Mouse (Mus musculus) testis, postnatal 10 days (tissue): ENCODE results near the gene Pmm1.
A peak's percentile ranks its signal among the peaks of the same experiment; 100 is the strongest.
"Not testable (repeated sequence)": the region's sequence is repeated elsewhere in the genome, so short reads cannot be mapped to it uniquely, and the experiment has no call there.

Experiments used
- DNase-seq: peaks from one replicate; pipeline ENCODE4 v3.0.0; 2021; ENCODE audit warnings: low spot score

Gene Pmm1

DNA sequence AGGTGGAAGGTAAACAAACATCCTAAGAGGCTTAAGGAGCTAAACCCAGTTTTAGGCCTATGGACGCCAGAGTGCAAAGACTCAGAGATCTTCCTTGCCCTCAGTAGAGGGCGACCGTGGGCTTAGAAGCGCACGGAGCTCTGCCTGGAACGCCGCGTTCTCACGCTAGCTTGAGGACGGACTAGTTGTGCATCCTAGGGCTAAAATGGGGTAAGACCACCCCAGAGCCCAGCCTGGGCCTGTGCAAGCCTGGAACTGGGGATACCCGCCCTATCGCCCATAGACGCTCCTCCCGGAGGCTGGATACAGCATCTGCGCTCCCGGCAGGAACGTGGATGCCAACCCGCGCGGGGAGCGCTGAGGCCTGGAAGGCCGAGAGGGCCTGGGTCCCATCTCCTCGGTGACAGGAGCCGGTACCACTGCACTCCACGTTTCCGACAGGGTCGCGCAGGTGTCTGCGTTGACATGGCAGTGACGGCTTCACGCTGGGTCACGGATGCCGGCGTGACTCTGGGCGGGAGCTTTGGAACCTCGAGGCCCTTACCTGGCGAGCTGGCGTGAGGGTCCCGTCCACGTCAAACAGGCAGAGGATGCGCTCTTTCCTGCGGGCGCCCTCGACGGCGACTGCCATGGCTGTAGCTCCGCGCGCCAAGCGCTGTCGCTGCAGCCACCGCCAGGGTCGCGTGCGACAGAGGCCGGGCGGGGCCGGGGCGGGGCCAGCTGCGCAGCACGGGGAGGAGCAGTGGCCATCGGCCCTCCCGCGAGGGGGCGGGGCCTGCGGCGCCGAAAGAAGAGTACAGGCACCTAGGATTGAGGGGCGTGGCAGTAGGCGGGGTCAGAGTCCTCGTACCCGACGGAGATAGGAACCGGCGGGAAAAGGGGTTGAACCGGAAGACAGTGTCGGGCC lies at the start of gene Pmm1:
Pmm1 (minus strand) TSS at position 760 of the 907 bp plus-strand sequence.
- peak; percentile 100 for DNase-seq

DNA sequence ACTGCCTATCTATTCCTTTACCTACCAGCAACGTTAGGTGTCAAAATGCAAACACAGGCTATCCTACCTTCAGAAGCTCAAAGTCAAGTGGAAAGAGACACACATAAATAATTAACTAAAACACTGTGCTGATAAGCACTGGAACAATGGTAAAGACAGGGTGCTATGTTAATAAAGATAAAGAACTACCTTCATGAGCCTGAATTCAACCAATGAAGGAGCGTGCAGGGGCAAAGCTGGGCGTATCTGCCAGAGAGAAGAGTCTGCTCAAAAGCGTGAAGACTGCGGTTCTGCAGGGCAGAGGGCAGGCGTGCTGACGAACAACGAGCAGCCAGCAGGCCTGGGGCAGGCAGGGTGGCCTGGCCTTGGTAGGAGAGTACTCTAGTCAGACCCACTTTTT lies 43.5 kb upstream of the Pmm1 start:
- DNase-seq: no peak

- no peak for DNase-seq
Measured at GRCm38 (mm10) chr15:81993992-81994391, 33.3 kb upstream of the Pmm1 start.

DNA sequence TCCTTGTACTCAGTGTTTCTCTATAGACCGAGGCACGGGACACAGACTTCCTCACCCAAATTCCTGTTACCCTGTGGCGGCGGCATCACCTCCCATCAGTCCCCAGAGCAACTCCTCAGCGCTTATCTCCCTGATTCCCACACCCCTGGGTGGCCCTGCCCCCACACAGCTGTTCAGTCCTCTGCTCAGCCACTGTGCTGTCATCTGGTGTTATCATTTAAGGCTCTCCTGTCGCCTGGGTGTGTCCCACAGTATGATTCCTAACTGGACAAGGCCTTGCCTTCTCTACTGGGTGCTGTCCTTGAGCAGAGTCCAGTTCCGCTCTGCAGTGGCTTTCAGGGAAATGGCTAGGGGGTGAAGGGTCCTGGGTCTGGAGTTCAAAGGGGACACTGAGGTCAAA lies 29.8 kb upstream of the Pmm1 start:
- no peak for DNase-seq

DNA sequence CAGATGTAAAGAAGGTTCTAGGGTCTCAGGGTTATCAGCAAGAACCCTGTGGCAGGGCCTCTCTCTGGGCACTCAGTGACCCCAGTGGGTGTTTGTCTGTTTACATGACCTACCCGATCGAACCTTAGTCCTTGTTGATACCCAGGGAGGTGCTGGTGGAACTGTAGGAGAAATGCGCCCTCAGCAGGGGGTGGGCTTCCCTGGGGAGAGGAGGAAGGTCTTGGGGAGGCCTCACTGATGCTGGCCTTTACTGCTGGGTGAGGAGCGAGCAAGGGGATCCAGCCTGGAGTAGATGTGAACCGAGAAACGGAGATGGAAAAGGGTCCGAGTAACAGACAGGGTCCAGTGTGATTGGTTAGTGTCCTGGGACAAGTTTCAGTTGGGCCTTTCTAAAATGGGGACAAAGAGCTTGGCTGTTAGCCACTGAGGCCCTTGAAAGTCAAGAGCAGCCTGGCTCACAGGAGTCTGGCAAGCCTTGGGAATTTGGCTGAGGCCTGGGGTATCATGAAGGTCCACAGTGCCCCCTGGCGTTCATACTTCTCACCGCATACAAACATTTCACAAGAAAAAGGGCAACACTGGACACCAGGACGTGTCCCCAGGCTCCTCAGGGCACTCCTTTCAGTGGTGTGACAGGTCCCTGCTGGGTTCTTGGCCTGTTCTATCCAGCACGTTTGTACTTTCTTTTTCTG lies 28.8 kb upstream of the Pmm1 start:
- DNase-seq: peak; percentile 92

GRCm38 (mm10) chr15:81987646-81988045 lies 26.9 kb upstream of the Pmm1 start, which contains the start of gene Xrcc6:
Gene Xrcc6 (plus strand): TSS chr15:81987835.
- no peak for DNase-seq

- DNase-seq: no peak
Measured at GRCm38 (mm10) chr15:81985267-81986161, 24.8 kb upstream of the Pmm1 start.

DNA sequence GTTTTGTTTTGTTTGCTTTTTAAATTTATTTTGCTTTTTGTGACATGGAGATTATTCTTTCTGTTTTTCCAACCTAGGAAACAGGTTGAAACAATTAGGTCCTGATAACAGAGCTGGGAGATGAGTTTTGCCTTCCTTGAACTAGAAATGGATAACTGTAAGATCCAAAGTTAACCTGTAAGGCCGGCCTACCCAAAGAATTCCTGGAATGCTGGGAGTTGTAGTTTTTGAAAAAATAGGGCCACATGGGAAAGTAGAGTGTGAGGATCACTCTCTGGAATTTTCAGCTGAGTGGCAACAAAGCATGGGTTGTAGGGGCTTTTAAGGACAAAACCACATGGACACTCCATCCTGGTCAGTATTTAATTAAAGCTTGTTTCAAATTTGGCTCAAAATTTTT lies 21.4 kb upstream of the Pmm1 start:
- DNase-seq: no peak

DNA sequence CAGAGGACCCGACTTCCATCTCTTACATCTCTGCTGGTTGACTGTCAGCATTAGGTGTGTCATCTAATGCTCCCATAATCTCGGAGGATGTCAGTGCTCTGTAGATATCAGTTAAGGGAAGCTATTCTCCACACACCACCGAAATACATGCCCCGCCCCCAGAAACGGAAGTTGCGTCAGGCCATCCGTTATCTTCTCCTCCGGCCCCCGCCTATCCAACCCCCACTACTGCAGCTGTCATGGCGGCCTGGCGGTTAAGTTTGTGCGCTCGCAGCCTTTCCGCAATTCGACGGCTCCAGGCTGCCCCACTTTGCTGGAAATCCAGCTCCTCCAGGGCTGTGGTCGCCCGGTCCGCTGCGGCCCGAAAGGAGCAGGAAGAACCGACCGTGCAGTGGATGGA lies 19.6 kb upstream of the Pmm1 start, which contains the start of gene 1700029P11Rik:
1700029P11Rik (plus strand) TSS at position 220 of the 400 bp plus-strand sequence.
- DNase-seq: no peak

- DNase-seq: not testable (repeated sequence)
Measured at GRCm38 (mm10) chr15:81975156-81975555, 14.4 kb upstream of the Pmm1 start.

DNA sequence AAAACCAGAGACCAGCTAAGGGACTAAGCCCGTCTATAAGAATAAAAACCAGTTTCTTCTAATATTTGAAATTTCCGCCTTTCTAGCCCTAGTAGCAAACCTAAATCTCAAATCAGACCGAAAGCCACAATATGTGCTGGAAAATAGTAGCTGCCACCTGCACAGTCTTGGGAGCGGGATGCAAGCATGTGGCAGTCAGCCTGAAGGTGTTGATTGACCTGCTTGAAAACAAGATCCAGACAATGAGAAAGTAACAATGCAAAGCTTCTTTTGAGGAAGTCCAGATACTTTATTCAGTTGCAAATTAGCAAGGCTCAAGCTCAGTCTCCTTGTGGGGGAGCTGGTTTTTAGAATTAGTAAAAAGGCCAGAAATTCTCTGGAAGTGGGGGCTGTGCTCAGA lies 9.8 kb upstream of the Pmm1 start:
- not testable (repeated sequence) for DNase-seq

- not testable (repeated sequence) for DNase-seq
Measured at GRCm38 (mm10) chr15:81969635-81970034, 8.9 kb upstream of the Pmm1 start.

DNA sequence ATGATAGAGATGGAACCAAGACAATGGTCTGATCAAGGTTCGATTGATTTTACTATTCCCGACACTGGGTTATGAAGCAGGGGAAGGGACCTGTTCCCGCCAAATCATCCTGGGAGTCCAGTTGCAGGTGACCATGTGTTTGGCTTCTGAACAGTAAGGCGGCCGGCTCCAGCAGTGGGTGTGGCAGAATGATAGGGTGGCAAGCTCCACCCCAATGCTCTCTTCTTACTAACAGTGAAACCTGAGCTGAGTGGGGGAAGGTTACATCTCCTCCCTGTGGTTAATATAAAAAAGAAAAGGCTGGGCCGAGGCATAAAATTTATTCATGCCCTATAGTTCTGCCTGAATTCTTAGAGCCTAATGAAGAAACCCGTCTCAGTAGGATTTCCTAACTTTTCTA lies 8.4 kb upstream of the Pmm1 start:
- no peak for DNase-seq

DNA sequence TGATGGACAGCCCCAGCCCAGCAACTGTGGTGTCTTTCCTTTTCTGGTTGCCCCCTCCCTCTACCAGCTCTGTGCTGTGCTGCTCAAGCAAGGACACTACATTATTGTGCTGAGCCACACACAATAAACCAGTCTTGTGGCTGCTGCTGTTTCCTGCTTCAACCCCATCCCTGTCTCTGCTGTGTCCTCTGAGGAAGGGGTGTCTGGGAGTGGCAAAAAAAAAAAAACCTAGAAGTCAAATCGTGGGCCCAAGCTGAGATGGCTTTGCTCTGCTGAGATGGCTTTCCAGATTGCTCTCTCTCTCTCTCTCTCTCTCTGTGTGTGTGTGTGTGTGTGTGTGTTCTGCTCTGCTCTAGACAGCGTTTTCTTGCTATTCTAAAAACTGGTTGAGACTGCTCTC lies 7.7 kb upstream of the Pmm1 start:
- DNase-seq: no peak

- no peak for DNase-seq
Measured at GRCm38 (mm10) chr15:81967821-81968220, 7.1 kb upstream of the Pmm1 start.

- no peak for DNase-seq
Measured at GRCm38 (mm10) chr15:81966062-81966829, 5.5 kb upstream of the Pmm1 start.

- no peak for DNase-seq
Measured at GRCm38 (mm10) chr15:81964980-81965545, 4.3 kb upstream of the Pmm1 start.

GRCm38 (mm10) chr15:81964262-81964661 lies 3.5 kb upstream of the Pmm1 start:
- no peak for DNase-seq

DNA sequence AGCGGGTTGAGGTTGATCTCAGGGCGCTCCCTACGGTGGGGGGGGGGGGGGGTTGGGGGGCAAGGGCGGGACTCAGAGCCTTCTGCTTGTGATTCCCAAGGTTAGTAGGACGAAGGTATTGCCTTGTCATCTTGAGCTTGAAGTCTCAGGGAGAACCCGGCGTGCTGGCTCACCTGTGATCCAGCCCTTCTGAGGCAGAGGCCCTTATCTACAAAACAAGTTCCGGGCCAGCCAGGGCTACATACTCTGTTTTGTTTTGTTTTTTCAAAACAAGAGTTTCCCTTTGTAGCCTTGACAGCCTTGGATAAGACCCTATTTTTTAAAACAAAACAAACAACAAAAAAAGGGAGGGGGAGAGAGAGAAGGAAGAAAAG lies 335 bp upstream of the Pmm1 start:
- no peak for DNase-seq

DNA sequence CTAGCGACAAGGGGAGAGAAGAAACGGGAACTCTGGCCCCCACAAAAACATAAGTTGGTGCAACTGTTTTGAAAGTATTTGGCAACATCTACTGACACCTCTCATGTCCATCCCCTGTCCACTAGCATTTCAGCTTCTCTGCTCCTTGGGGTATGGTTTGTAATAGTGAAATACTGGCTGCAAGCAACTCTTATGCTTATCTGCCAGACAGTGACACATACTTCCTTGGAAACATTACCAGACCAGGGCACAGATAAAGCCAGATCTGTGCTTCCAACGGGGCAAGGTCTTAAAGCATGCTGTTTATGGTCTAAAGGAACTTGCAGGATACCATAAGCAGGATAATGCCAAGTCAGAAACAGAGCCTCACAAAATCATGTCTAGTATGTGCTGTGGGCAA lies 1.8 kb downstream of the Pmm1 start:
- no peak for DNase-seq

DNA sequence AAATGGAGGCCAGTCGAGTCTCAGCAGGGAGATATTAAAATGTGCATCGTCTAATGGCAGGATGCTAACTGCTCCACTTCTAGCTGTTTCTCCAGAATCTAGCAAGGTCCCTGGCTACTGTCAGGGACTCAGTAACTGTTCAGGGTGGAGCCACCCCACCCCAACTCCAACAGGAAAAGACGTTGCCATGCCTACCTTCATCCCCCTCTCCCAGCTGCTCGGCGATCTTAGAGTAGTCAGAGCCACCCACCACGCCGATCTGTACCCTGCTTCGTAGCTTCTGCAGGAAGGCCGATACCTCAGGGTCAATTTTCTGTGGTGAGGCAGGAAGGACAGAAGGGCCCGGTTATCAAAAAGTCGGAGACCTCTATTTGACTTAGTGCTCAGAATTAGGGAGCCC lies 3.1 kb downstream of the Pmm1 start:
- no peak for DNase-seq
